Mouse (Mus musculus): ENCODE data around the gene Celf3.

The Celf3 gene

DNA sequence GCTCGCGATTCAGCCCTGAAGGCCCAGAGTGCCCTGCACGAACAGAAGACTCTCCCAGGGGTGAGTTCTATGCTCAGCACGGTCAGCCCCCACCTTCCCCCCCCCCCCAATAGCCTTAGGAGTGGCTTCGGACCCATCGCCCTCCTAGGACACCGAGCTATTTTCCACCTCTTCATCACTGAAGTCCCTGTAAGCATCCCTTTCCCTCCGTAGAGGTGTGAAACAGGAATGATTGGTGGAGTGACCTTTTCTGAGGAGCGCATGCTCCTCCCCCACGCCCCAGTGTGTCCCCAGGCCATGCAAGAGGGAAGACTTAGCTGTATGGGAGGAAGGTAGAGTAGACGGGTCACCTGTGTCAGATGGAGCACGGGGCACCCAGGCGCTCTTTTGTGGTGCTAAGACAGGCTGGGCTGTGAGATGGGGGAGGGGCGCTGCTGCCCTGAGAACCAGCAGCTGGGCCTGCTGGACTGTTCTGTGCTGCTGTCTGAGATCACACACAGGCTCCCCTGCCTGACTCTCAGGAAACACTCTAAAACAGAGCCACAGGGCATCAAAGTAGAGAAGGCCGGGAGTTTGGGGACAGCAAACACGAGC lies 2.3 kb downstream of the Celf3 start, which contains the start of gene Riiad1:
Riiad1 (minus strand) TSS at position 51 of the 594 bp plus-strand sequence.
- DNase-seq: peak; percentile 26

DNA sequence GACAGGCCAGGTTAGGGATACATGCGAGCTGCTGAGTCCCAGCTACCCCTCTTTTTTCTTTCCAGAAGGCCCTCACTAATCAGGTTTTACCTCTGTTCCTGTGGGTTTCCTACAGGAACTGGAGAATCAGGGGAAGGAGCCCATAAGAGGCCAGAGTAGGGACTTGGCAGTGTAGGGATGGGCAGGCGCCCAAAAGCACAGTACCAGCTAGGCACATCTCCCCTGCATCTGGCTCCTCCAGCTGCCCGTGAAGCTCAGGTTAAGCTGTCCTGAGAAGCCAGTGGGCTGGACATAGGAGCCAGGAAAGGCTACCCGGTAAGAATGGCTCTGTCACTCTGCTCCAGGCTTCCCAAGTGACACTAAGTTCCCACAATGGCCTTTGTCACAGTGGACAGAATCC lies 3.3 kb downstream of the Celf3 start:
- no peak for DNase-seq

DNA sequence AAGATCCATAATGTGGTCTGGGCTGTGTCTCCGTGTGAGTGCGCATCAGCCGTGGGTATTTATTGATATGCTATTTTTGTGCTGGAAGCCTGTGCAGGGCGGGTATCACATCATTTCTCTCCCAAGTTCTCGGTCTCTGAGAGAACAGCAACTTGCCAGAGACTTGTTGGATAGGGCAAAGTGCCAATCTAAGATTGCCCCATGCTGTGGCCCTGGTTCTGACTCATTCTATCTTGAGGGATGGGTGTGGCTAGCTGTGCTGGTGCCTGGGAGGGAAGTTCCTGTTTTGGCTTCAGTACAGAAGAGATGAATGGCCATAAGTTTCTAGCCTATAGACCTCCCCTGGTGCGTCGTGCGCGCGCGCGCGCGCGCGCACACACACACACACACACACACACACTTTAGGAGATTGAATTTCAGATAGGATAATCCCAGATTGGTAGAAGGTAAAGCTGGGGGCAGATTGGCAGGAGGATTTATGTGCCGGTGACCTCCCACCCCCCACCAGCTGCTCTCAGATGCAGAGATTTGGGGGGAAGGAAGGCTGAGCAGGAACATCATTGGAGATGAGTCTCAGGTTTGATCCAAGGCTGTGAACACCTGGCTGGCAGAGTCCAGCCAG lies 4.8 kb downstream of the Celf3 start:
- DNase-seq: peak; percentile 52

DNA sequence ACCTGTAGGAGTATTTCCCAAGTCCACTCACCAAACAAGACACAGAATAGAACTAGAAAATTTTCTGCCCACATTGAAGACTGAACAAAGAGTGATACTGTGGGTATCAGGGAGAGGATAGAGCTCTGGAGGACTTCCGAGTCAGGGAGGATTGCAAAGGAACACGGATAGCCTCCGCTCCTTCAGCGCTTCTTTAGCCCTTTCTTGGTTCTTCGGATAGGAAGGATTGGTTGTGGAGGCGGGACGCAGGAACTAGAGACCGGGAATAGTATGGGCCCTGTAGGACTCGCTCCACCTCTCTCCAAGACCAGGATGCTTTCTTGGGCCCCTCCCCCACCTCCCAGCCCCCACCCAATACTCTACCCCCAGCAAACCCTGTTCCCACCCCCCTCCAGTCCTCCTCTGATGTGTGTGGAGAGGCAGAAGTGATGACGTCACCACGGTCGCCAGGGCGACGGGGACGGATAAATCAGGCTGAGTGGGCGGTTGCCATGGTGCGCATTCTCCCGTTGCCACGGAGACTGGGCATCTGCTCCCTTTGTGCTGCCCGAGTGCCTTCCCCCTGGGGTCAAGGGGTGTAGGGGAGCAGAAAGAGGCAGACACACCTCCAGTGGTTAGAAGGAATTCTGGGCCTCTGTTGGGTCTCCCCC lies 5.8 kb downstream of the Celf3 start:
- peak; percentile 77 for DNase-seq

- no peak for DNase-seq
Measured at GRCm38 (mm10) chr3:94485922-94486321, 7.8 kb downstream of the Celf3 start.

GRCm38 (mm10) chr3:94487581-94487980 lies 9.5 kb downstream of the Celf3 start:
- no peak for DNase-seq

- DNase-seq: no peak
Measured at GRCm38 (mm10) chr3:94497162-94497561, 19.1 kb downstream of the Celf3 start.

- DNase-seq: peak; percentile 60
Measured at GRCm38 (mm10) chr3:94502243-94502642, 24.1 kb downstream of the Celf3 start.

GRCm38 (mm10) chr3:94506664-94507063 lies 28.6 kb downstream of the Celf3 start:
- no peak for DNase-seq

DNA sequence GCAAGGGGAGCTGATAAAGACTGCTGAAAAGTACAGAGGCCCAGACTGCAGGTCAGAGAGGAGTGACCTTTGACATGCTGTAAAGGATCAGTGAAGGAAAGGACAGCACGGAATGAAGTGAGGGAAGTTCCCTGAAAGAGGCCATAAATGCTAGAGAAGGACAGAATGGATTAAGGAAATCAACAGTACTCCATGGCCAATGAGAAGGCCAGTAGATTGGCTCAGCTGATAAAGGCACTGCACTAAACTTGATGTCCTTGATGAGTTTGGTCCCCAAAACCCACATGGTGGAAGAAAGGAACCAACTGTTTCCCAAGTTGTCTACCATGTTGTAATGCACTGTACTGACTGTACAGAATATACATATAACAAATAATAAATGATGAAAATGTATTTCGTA lies 48.6 kb downstream of the Celf3 start:
- no peak for DNase-seq

DNA sequence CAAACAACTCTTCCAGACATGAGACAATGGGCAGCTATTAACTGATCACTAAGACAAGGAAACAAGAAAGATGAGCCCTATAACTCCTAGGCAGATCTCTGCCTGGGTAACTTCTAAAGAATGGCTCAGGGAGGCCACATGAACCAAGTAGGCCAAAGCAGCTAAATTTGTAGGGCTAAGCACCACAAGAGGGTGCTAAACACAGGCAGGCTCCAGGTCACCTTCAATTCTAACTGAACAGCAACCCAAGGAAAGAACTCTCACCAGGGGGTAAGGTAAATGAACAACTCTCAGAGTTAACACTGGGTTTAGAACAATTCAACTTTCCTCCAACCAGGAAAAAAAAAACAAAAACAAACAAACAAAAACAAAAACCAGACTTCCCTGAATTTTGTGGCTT lies 55.9 kb downstream of the Celf3 start:
- DNase-seq: peak; percentile 41

- no peak for DNase-seq
Measured at GRCm38 (mm10) chr3:94537187-94537586, 59.1 kb downstream of the Celf3 start.
